8 mouse cellular contexts compared by ENCODE assay signal in genomic region chr16:92057852-92058643, GRCm38 (mm10). TPM values are rescaled to one million over a fixed set of nuclear protein-coding genes. Genes with fewer than 3 reads are reported as not detected.
DNase-seq lines count a peak whose midpoint lies in the region; ATAC-seq and TF ChIP-seq lines count a peak whose summit lies in the region.

TSS of gene Mrps6 (plus strand) at chr16:92058270.
TSS of gene Gm49711 (plus strand) at chr16:92058316.
TSS of gene Slc5a3 (plus strand) at chr16:92058322.

- H3K4me1 ChIP-seq in cortical plate, adult 2 months (ENCODE audit: control insufficient read depth, insufficient read depth, low read length) = peaks cover 5% of the 10 kb centered on the region; the same call in 1 of the 2 replicates
- peaks cover 15% of the 10 kb centered on the region; the same call in 1 of the 2 replicates for H3K4me1 ChIP-seq in hindbrain, postnatal 0 days (ENCODE audit: insufficient read depth, low read length)

- peak within 1 kb of the TSS; percentile 80 for H3K9ac ChIP-seq in hindbrain, postnatal 0 days (replicated peaks; ENCODE audit: low read length)

- peak within 1 kb of the TSS; percentile 79 for H3K4me2 ChIP-seq in hindbrain, postnatal 0 days (ENCODE audit: low read depth, low read length)

- under 1% methylated on average over 67 of the region's 99 CpGs for WGBS in hindbrain, postnatal 0 days

- TF ChIP-seq CTCF in cortical plate, adult 2 months (IDR thresholded peaks at IDR 0.05; ENCODE audit: extremely low read depth, insufficient read depth, low read length) = no peak
- peak; percentile 31; the same call in 1 of the 2 replicates for TF ChIP-seq CTCF in hindbrain, postnatal 0 days (IDR thresholded peaks at IDR 0.05; ENCODE audit: low read depth)

- H3K9me3 ChIP-seq in hindbrain, postnatal 0 days (ENCODE audit: low read length) = no peaks in the 10 kb centered on the region

- peak within 1 kb of the TSS; percentile 57 for H3K4me3 ChIP-seq in cortical plate, adult 2 months (ENCODE audit: insufficient read depth, low read length)
- H3K4me3 ChIP-seq in hindbrain, postnatal 0 days (ENCODE audit: low read length) = peak within 1 kb of the TSS; percentile 93

- no peaks in the 10 kb centered on the region for H3K27me3 ChIP-seq in hindbrain, postnatal 0 days (ENCODE audit: insufficient read depth, low read length)

- peak; percentile 87 for TF ChIP-seq POLR2A in cortical plate, adult 2 months (IDR thresholded peaks at IDR 0.05; ENCODE audit: extremely low read depth, insufficient read depth, low read length)

- peak; percentile 88 for DNase-seq in adipocyte (ENCODE audit: low spot score)
- DNase-seq in gastrocnemius, adult 8-10 months (ENCODE audit: low spot score in 2 of 2) = peak; percentile 76
- DNase-seq in hindbrain, postnatal 0 days (ENCODE audit: low spot score) = peak; percentile 92
- DNase-seq in left cerebral cortex, adult 8-10 months (ENCODE audit: low spot score in 2 of 2) = peak; percentile 79 to 87
- DNase-seq in right cerebral cortex, adult 18-20 months = peak; percentile 89
- peak; percentile 93 for DNase-seq in urinary bladder, adult 2 months (ENCODE audit: low spot score)

- no peaks in the 10 kb centered on the region for H3K36me3 ChIP-seq in hindbrain, postnatal 0 days (ENCODE audit: insufficient read depth, low read length)

- ATAC-seq in hindbrain, postnatal 0 days = peak; percentile 95
- peak; percentile 85 for ATAC-seq in megakaryocyte, adult 5-6 weeks (ENCODE audit: poor library complexity, severe bottlenecking)

- H3K27ac ChIP-seq in cortical plate, adult 2 months (ENCODE audit: insufficient read depth, low read length) = peak within 1 kb of the TSS; percentile 90
- peak within 1 kb of the TSS; percentile 85 for H3K27ac ChIP-seq in hindbrain, postnatal 0 days

RNA-seq across cellular contexts. Expression of gene Mrps6, which starts in this region (rescaled TPM):
- 50.0 and 51.8 TPM in 2 replicates for polyA plus RNA-seq in cortical plate, adult 2 months (2012; rRNA removed)
- total RNA-seq in gastrocnemius, adult 8-10 months (2022) = 10 to 100 TPM; 19.5 to 26.4 (median 25.1) TPM
- 24.9 and 33.2 TPM in 2 replicates for total RNA-seq in hindbrain, postnatal 0 days (2014; rRNA removed)
- polyA plus RNA-seq in hindbrain, postnatal 0 days (2015; fragmentation: Nextera tagmentation; extraction: Ambion mirVana) = 181 and 183 TPM in 2 replicates
- total RNA-seq in left cerebral cortex, adult 8-10 months (2022) = 10 to 100 TPM; 41.9 to 50.8 (median 44.4) TPM
- total RNA-seq in megakaryocyte, adult 5-6 weeks (2015) = 8.9 and 10.2 TPM in 2 replicates
- 6.6 and 12.8 TPM in 2 replicates for total RNA-seq in megakaryocyte, adult 5-6 weeks (2017)
- 63.4 and 64.4 TPM in 2 replicates for polyA plus RNA-seq in urinary bladder, adult 2 months (2012; rRNA removed)

RNA-seq across cellular contexts. Expression of gene Gm49711, which starts in this region (rescaled TPM):
- polyA plus RNA-seq in cortical plate, adult 2 months (2012; rRNA removed) = 0.08 and 0.17 TPM in 2 replicates
- not detected for total RNA-seq in gastrocnemius, adult 8-10 months (2022)
- total RNA-seq in hindbrain, postnatal 0 days (2014; rRNA removed) = not detected in 2 replicates
- polyA plus RNA-seq in hindbrain, postnatal 0 days (2015; fragmentation: Nextera tagmentation; extraction: Ambion mirVana) = 0.58 and 0.82 TPM in 2 replicates
- under 1 TPM in 1 of 4 experiments, not detected in 3; 0.41 TPM for total RNA-seq in left cerebral cortex, adult 8-10 months (2022)
- not detected in 2 replicates for total RNA-seq in megakaryocyte, adult 5-6 weeks (2015)
- total RNA-seq in megakaryocyte, adult 5-6 weeks (2017) = not detected in 2 replicates
- 0.07 TPM in 1 of 2 replicates, not detected in the other for polyA plus RNA-seq in urinary bladder, adult 2 months (2012; rRNA removed)

RNA-seq across cellular contexts. Expression of gene Slc5a3, which starts in this region (rescaled TPM):
- 5.0 and 5.1 TPM in 2 replicates for polyA plus RNA-seq in cortical plate, adult 2 months (2012; rRNA removed)
- 1 to 10 TPM; 1.2 to 3.2 (median 2.4) TPM for total RNA-seq in gastrocnemius, adult 8-10 months (2022)
- 23.9 and 30.9 TPM in 2 replicates for total RNA-seq in hindbrain, postnatal 0 days (2014; rRNA removed)
- polyA plus RNA-seq in hindbrain, postnatal 0 days (2015; fragmentation: Nextera tagmentation; extraction: Ambion mirVana) = 9.6 and 10.0 TPM in 2 replicates
- total RNA-seq in left cerebral cortex, adult 8-10 months (2022) = 10 to 100 TPM; 19.4 to 37.5 (median 30.1) TPM
- 0.65 and 0.78 TPM in 2 replicates for total RNA-seq in megakaryocyte, adult 5-6 weeks (2015)
- 0.95 and 1.2 TPM in 2 replicates for total RNA-seq in megakaryocyte, adult 5-6 weeks (2017)
- polyA plus RNA-seq in urinary bladder, adult 2 months (2012; rRNA removed) = 2.0 and 2.2 TPM in 2 replicates

Comparison
In these comparisons a context has a peak if more than half of its experiments do, and no peak if none do; other contexts are left out.
1. Peak in every context shown above with its lines: DNase-seq, ATAC-seq, H3K4me3 ChIP-seq and H3K27ac ChIP-seq.